Comparison of ENCODE assay signal across 23 mouse cellular contexts in the genomic region with DNA sequence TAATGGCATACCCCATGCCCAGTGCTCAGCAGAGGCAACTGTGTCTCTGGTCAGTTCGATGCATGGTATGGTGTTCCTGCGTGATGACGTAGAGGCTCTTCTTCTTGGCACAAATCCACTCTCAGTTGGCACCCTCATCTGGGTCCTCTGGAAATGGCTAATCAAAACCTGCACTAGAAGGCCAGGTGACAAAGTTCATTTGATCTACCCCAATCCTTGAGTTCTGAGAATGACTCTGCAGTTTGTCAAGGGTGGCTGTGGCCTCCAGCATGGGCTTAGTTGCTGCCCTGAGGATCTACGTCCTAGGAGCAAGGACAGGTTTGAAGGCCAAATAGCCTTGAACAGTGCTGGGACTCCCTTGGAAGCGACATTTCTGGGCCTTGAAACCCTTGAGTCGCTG. TPM values are rescaled to one million over a fixed set of nuclear protein-coding genes. Genes with fewer than 3 reads are reported as not detected.
A peak's percentile ranks its signal among the peaks of the same experiment; 100 is the strongest.
DNase-seq lines count a peak whose midpoint lies in the region; ATAC-seq and TF ChIP-seq lines count a peak whose summit lies in the region.
"Had no signal": no experiment of that assay in that cellular context is flagged by ENCODE, and none has a peak within 500 bp of the region (broad histone marks: within the 10 kb centered on the region; RNA-seq: fewer than 3 reads in every experiment).

No protein-coding gene starts in this region.

- 94% methylated on average over 6 of the region's 6 CpGs for WGBS in kidney, embryonic 15.5 days
- 34% methylated on average over 6 of the region's 6 CpGs for WGBS in liver, adult 2 months
- 92% methylated on average over 6 of the region's 6 CpGs for WGBS in kidney, postnatal 0 days
- 96% methylated on average over 6 of the region's 6 CpGs for WGBS in midbrain, postnatal 0 days
- WGBS in forebrain, postnatal 0 days, result 94% methylated on average over 6 of the region's 6 CpGs

- DNase-seq in kidney, adult 18-20 months, result peak; percentile 50
- peak; percentile 89 for DNase-seq in liver, adult 2 months (ENCODE audit: extremely low read depth, low read depth, low spot score)
- DNase-seq in liver, result no peak
- no peak for DNase-seq in kidney, postnatal 0 days (ENCODE audit: low spot score)
- DNase-seq in midbrain, postnatal 0 days (ENCODE audit: low spot score), result no peak
- no peak for DNase-seq in forebrain, postnatal 0 days
- DNase-seq: adrenal gland, postnatal 25 days; cerebellum, postnatal 10 days; gastrocnemius, postnatal 10 days; heart, postnatal 14 days had no signal

- H3K4me2 ChIP-seq in kidney, embryonic 15.5 days, result no peak overlapping the region
- H3K4me2 ChIP-seq in kidney, postnatal 0 days (ENCODE audit: low read length), result no peak overlapping the region
- H3K4me2 ChIP-seq in midbrain, postnatal 0 days (ENCODE audit: low read depth, low read length, poor library complexity, severe bottlenecking), result no peak overlapping the region
- no peak overlapping the region for H3K4me2 ChIP-seq in forebrain, postnatal 0 days (ENCODE audit: low read depth)
- H3K4me2 ChIP-seq: embryonic facial prominence, embryonic 15.5 days; heart, embryonic 11.5 days; heart, embryonic 15.5 days; hindbrain, embryonic 13.5 days had no signal

- peaks cover 19% of the 10 kb centered on the region; the same call in 1 of the 2 replicates for H3K79me2 ChIP-seq in liver, adult 2 months (ENCODE audit: control insufficient read depth, insufficient read depth, low read length)

- ATAC-seq in kidney, embryonic 15.5 days (replicated peaks; ENCODE audit: low FRiP score), result no peak
- ATAC-seq in kidney, postnatal 0 days (replicated peaks; ENCODE audit: low FRiP score, low read depth), result no peak
- ATAC-seq in midbrain, postnatal 0 days (ENCODE audit: low FRiP score), result no peak
- no peak for ATAC-seq in forebrain, postnatal 0 days
- ATAC-seq: activated CD4-positive, CD25-positive, alpha-beta regulatory T cell, adult 4 months; forebrain, embryonic 14.5 days had no signal

- no peak for TF ChIP-seq CTCF in liver, adult 2 months (IDR thresholded peaks at IDR 0.05; ENCODE audit: low read depth, low read length)
- no peak for TF ChIP-seq CTCF in kidney, postnatal 0 days (IDR thresholded peaks at IDR 0.05; ENCODE audit: low read depth)
- TF ChIP-seq CTCF in midbrain, postnatal 0 days (IDR thresholded peaks at IDR 0.05), result no peak
- no peak for TF ChIP-seq CTCF in forebrain, postnatal 0 days (IDR thresholded peaks at IDR 0.05; ENCODE audit: low read depth)

- H3K36me3 ChIP-seq in kidney, embryonic 15.5 days, result no peaks in the 10 kb centered on the region
- H3K36me3 ChIP-seq in liver, adult 2 months (ENCODE audit: control insufficient read depth, insufficient read depth, low read length), result peaks cover 5% of the 10 kb centered on the region; the same call in 1 of the 2 replicates
- H3K36me3 ChIP-seq in kidney, postnatal 0 days (ENCODE audit: insufficient read depth, low read length), result no peaks in the 10 kb centered on the region
- no peaks in the 10 kb centered on the region for H3K36me3 ChIP-seq in midbrain, postnatal 0 days (ENCODE audit: insufficient read depth, low read length)
- H3K36me3 ChIP-seq in forebrain, postnatal 0 days (ENCODE audit: insufficient read depth), result no peaks in the 10 kb centered on the region
- H3K36me3 ChIP-seq: embryonic facial prominence, embryonic 15.5 days; forebrain, embryonic 10.5 days; heart, embryonic 15.5 days; hindbrain, embryonic 13.5 days had no signal

- no peak overlapping the region for H3K9ac ChIP-seq in kidney, embryonic 15.5 days
- peak overlapping the region; percentile 54 for H3K9ac ChIP-seq in liver, adult 2 months (ENCODE audit: low read depth, low read length)
- no peak overlapping the region for H3K9ac ChIP-seq in kidney, postnatal 0 days (ENCODE audit: low read depth, low read length)
- no peak overlapping the region for H3K9ac ChIP-seq in midbrain, postnatal 0 days (replicated peaks; ENCODE audit: low read length, poor library complexity, severe bottlenecking)
- no peak overlapping the region for H3K9ac ChIP-seq in forebrain, postnatal 0 days
- H3K9ac ChIP-seq: embryonic facial prominence, embryonic 15.5 days; heart, embryonic 15.5 days; hindbrain, embryonic 13.5 days had no signal

- TF ChIP-seq POLR2A in liver, adult 2 months (IDR thresholded peaks at IDR 0.05; ENCODE audit: extremely low read depth, insufficient read depth, low read length), result no peak

- H3K4me3 ChIP-seq in kidney, embryonic 15.5 days (replicated peaks), result no peak overlapping the region
- H3K4me3 ChIP-seq in liver, adult 2 months (ENCODE audit: insufficient read depth, low read depth, low read length), result no peak overlapping the region
- H3K4me3 ChIP-seq in kidney, postnatal 0 days (replicated peaks; ENCODE audit: low read depth, low read length), result no peak overlapping the region
- no peak overlapping the region for H3K4me3 ChIP-seq in midbrain, postnatal 0 days (ENCODE audit: low read depth, low read length)
- no peak overlapping the region for H3K4me3 ChIP-seq in forebrain, postnatal 0 days (ENCODE audit: low read depth, low read length)
- H3K4me3 ChIP-seq: embryonic facial prominence, embryonic 15.5 days; erythroblast, embryonic 14.5 days; forebrain, embryonic 10.5 days; heart, adult 2 months; heart, embryonic 15.5 days; hindbrain, embryonic 13.5 days had no signal

- H3K27ac ChIP-seq in kidney, embryonic 15.5 days, result no peak overlapping the region
- H3K27ac ChIP-seq in liver, adult 2 months (replicated peaks; ENCODE audit: insufficient read depth, low read depth, low read length), result peak overlapping the region; percentile 98
- H3K27ac ChIP-seq in kidney, postnatal 0 days, result peak overlapping the region; percentile 60; the same call in 1 of the 2 replicates
- no peak overlapping the region for H3K27ac ChIP-seq in midbrain, postnatal 0 days (ENCODE audit: low read depth, low read length)
- H3K27ac ChIP-seq in forebrain, postnatal 0 days (ENCODE audit: low read depth, low read length), result no peak overlapping the region
- H3K27ac ChIP-seq: embryonic facial prominence, embryonic 15.5 days; forebrain, embryonic 10.5 days; heart, adult 2 months; heart, embryonic 15.5 days; hindbrain, embryonic 13.5 days had no signal

- H3K27me3 ChIP-seq in kidney, embryonic 15.5 days, result no peaks in the 10 kb centered on the region
- no peaks in the 10 kb centered on the region for H3K27me3 ChIP-seq in liver, adult 2 months (ENCODE audit: control insufficient read depth, insufficient read depth, low read length)
- H3K27me3 ChIP-seq in kidney, postnatal 0 days (ENCODE audit: insufficient read depth, low read length), result no peaks in the 10 kb centered on the region
- no peaks in the 10 kb centered on the region for H3K27me3 ChIP-seq in midbrain, postnatal 0 days (ENCODE audit: insufficient read depth, low read length)
- H3K27me3 ChIP-seq in forebrain, postnatal 0 days (ENCODE audit: insufficient read depth, low read length), result no peaks in the 10 kb centered on the region
- H3K27me3 ChIP-seq: CH12.LX; embryonic facial prominence, embryonic 15.5 days; heart, embryonic 15.5 days; hindbrain, embryonic 13.5 days; Patski had no signal

- no peaks in the 10 kb centered on the region for H3K9me3 ChIP-seq in kidney, embryonic 15.5 days (replicated peaks)
- no peaks in the 10 kb centered on the region for H3K9me3 ChIP-seq in kidney, postnatal 0 days (replicated peaks; ENCODE audit: low read length)
- H3K9me3 ChIP-seq in midbrain, postnatal 0 days (ENCODE audit: low read length), result no peaks in the 10 kb centered on the region
- H3K9me3 ChIP-seq in forebrain, postnatal 0 days (ENCODE audit: low read length), result no peaks in the 10 kb centered on the region
- H3K9me3 ChIP-seq: embryonic facial prominence, embryonic 15.5 days; forebrain, embryonic 10.5 days; heart, embryonic 15.5 days; hindbrain, embryonic 13.5 days had no signal

- H3K4me1 ChIP-seq in kidney, embryonic 15.5 days, result peaks cover 6% of the 10 kb centered on the region; the same call in 1 of the 2 replicates
- peaks cover 60% of the 10 kb centered on the region for H3K4me1 ChIP-seq in liver, adult 2 months (ENCODE audit: control insufficient read depth, insufficient read depth, low read length)
- H3K4me1 ChIP-seq in kidney, postnatal 0 days (replicated peaks; ENCODE audit: insufficient read depth, low read length), result no peaks in the 10 kb centered on the region
- no peaks in the 10 kb centered on the region for H3K4me1 ChIP-seq in midbrain, postnatal 0 days (ENCODE audit: insufficient read depth, low read length)
- no peaks in the 10 kb centered on the region for H3K4me1 ChIP-seq in forebrain, postnatal 0 days (ENCODE audit: insufficient read depth)
- H3K4me1 ChIP-seq: embryonic facial prominence, embryonic 15.5 days; heart, embryonic 15.5 days; hindbrain, embryonic 13.5 days had no signal

RNA-seq across cellular contexts. Expression of a gene that starts 10.0 kb away (rescaled TPM):
- 1.4 and 1.6 TPM in 2 replicates for polyA plus RNA-seq in kidney, embryonic 15.5 days (2015; fragmentation: Nextera tagmentation; extraction: Ambion mirVana)
- 48.1 and 73.5 TPM in 2 replicates for total RNA-seq in liver, adult 2 months (2014; rRNA removed)
- polyA plus RNA-seq in liver, adult 2 months (2012; rRNA removed), result 66.2 and 75.5 TPM in 2 replicates
- polyA plus RNA-seq in kidney, postnatal 0 days (2015; fragmentation: Nextera tagmentation; extraction: Ambion mirVana), result 4.1 and 4.3 TPM in 2 replicates
- total RNA-seq in midbrain, postnatal 0 days (2014; rRNA removed), result 1.6 and 2.5 TPM in 2 replicates
- polyA plus RNA-seq in midbrain, postnatal 0 days (2015; fragmentation: Nextera tagmentation; extraction: Ambion mirVana), result 0.34 and 0.65 TPM in 2 replicates
- 0.86 and 1.5 TPM in 2 replicates for total RNA-seq in forebrain, postnatal 0 days (2014; rRNA removed)
- 0.21 TPM in 2 replicates for polyA plus RNA-seq in forebrain, postnatal 0 days (2015; fragmentation: Nextera tagmentation; extraction: Ambion mirVana)
- total RNA-seq: CH12.LX had no signal
- polyA plus RNA-seq: embryonic facial prominence, embryonic 11.5 days; erythroblast, embryonic 14.5 days; forebrain, embryonic 10.5 days; forebrain, embryonic 14.5 days had no signal

RNA-seq across cellular contexts. Expression of a gene that starts 10.2 kb away (rescaled TPM):
- 1.2 and 1.3 TPM in 2 replicates for polyA plus RNA-seq in kidney, embryonic 15.5 days (2015; fragmentation: Nextera tagmentation; extraction: Ambion mirVana)
- 7.7 and 11.5 TPM in 2 replicates for total RNA-seq in liver, adult 2 months (2014; rRNA removed)
- 3.1 and 8.2 TPM in 2 replicates for polyA plus RNA-seq in liver, adult 2 months (2012; rRNA removed)
- 1.9 and 2.1 TPM in 2 replicates for polyA plus RNA-seq in kidney, postnatal 0 days (2015; fragmentation: Nextera tagmentation; extraction: Ambion mirVana)
- 1.7 and 1.9 TPM in 2 replicates for total RNA-seq in midbrain, postnatal 0 days (2014; rRNA removed)
- polyA plus RNA-seq in midbrain, postnatal 0 days (2015; fragmentation: Nextera tagmentation; extraction: Ambion mirVana), result 1.3 and 1.8 TPM in 2 replicates
- total RNA-seq in forebrain, postnatal 0 days (2014; rRNA removed), result 0.71 and 0.92 TPM in 2 replicates
- polyA plus RNA-seq in forebrain, postnatal 0 days (2015; fragmentation: Nextera tagmentation; extraction: Ambion mirVana), result 0.54 and 1.1 TPM in 2 replicates
- total RNA-seq: heart, adult 2 months had no signal
- polyA plus RNA-seq: erythroblast, embryonic 14.5 days had no signal

RNA-seq across cellular contexts. Expression of a gene that starts 40.7 kb away (rescaled TPM):
- polyA plus RNA-seq in kidney, embryonic 15.5 days (2015; fragmentation: Nextera tagmentation; extraction: Ambion mirVana), result 70.0 and 71.2 TPM in 2 replicates
- total RNA-seq in liver, adult 2 months (2014; rRNA removed), result 35.6 and 37.3 TPM in 2 replicates
- polyA plus RNA-seq in liver, adult 2 months (2012; rRNA removed), result 10.5 and 11.3 TPM in 2 replicates
- 49.4 and 51.5 TPM in 2 replicates for polyA plus RNA-seq in kidney, postnatal 0 days (2015; fragmentation: Nextera tagmentation; extraction: Ambion mirVana)
- total RNA-seq in midbrain, postnatal 0 days (2014; rRNA removed), result 43.7 and 44.7 TPM in 2 replicates
- 46.5 and 49.0 TPM in 2 replicates for polyA plus RNA-seq in midbrain, postnatal 0 days (2015; fragmentation: Nextera tagmentation; extraction: Ambion mirVana)
- 58.3 and 68.6 TPM in 2 replicates for total RNA-seq in forebrain, postnatal 0 days (2014; rRNA removed)
- polyA plus RNA-seq in forebrain, postnatal 0 days (2015; fragmentation: Nextera tagmentation; extraction: Ambion mirVana), result 38.6 and 49.2 TPM in 2 replicates

RNA-seq across cellular contexts. Expression of a gene that starts 50.7 kb away (rescaled TPM):
- polyA plus RNA-seq in kidney, embryonic 15.5 days (2015; fragmentation: Nextera tagmentation; extraction: Ambion mirVana), result 263 and 288 TPM in 2 replicates
- total RNA-seq in liver, adult 2 months (2014; rRNA removed), result 91.5 and 106 TPM in 2 replicates
- 35.8 and 40.8 TPM in 2 replicates for polyA plus RNA-seq in liver, adult 2 months (2012; rRNA removed)
- polyA plus RNA-seq in kidney, postnatal 0 days (2015; fragmentation: Nextera tagmentation; extraction: Ambion mirVana), result 329 and 334 TPM in 2 replicates
- total RNA-seq in midbrain, postnatal 0 days (2014; rRNA removed), result 82.8 and 125 TPM in 2 replicates
- 420 and 430 TPM in 2 replicates for polyA plus RNA-seq in midbrain, postnatal 0 days (2015; fragmentation: Nextera tagmentation; extraction: Ambion mirVana)
- 95.6 and 154 TPM in 2 replicates for total RNA-seq in forebrain, postnatal 0 days (2014; rRNA removed)
- 446 and 494 TPM in 2 replicates for polyA plus RNA-seq in forebrain, postnatal 0 days (2015; fragmentation: Nextera tagmentation; extraction: Ambion mirVana)

Comparison
In these comparisons a context has a peak if more than half of its experiments do, and no peak if none do; other contexts are left out.
1. DNase-seq: peak in kidney, adult 18-20 months (single experiment) and liver, adult 2 months (single experiment); none in liver (single experiment), kidney, postnatal 0 days (single experiment), midbrain, postnatal 0 days (single experiment) and forebrain, postnatal 0 days (single experiment).
2. H3K27ac ChIP-seq: peak in liver, adult 2 months (single experiment) and kidney, postnatal 0 days (single experiment); none in kidney, embryonic 15.5 days (single experiment), midbrain, postnatal 0 days (single experiment) and forebrain, postnatal 0 days (single experiment).
3. RNA of a gene that starts 10.0 kb away (polyA plus RNA-seq): 66.2 to 75.5 TPM in liver, adult 2 months; 4.1 to 4.3 TPM in kidney, postnatal 0 days, 1.4 to 1.6 TPM in kidney, embryonic 15.5 days, 0.34 to 0.65 TPM in midbrain, postnatal 0 days and 0.21 TPM in forebrain, postnatal 0 days; every median in the first group is over 10 times any median in the second.